Mouse (Mus musculus) ovary, postnatal 14 days (tissue): ENCODE measurements around the gene Hist1h2bg.
"Not testable (repeated sequence)": the region's sequence is repeated elsewhere in the genome, so short reads cannot be mapped to it uniquely, and the experiment has no call there.

Experiments
- DNase-seq: peaks from one replicate; pipeline ENCODE4 v3.0.0; 2022; ENCODE audit warnings: low spot score

The Hist1h2bg gene

DNA sequence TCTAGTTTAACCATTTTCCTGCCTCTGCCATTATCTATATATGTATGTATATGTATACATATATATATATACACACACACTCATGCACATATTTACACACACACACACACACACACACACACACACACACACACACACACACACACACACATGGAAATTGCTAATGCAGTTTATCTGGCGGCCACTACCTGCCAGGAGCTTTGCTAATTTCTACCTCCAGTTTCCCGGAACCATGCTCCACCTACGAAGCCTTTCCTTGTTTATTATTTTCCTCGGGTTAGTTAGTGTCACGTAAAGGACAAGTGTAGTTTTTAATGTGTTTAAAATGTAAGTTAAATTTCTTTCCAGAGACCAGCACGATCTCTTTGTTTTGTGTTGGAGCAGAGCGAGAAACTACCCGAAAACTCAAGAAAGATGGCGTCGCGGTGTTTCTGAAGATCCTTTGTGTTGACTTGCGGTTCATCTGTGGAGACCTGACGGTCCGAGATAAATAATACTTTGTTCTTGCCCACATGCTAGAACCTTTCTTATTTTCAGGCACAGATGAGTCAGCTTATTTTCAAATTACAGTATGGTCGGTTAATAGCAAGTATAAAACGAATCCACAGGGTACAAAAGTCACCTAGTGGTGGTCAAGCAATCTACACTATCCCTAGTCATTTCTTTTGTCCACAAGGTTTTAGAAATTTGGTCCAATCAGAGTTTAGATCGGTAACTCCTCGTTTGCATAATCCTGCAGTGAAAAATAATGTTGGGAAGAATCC is 8.3 kb upstream of the Hist1h2bg start:
- no peak for DNase-seq

GRCm38 (mm10) chr13:23564482-23564881 is 6.7 kb upstream of the Hist1h2bg start:
- no peak for DNase-seq

- not testable (repeated sequence) for DNase-seq
These were observed 755 bp upstream of the Hist1h2bg start for GRCm38 (mm10) chr13:23570261-23571021.

GRCm38 (mm10) chr13:23571504-23572217 is 465 bp downstream of the Hist1h2bg start:
- DNase-seq, result not testable (repeated sequence)

DNA sequence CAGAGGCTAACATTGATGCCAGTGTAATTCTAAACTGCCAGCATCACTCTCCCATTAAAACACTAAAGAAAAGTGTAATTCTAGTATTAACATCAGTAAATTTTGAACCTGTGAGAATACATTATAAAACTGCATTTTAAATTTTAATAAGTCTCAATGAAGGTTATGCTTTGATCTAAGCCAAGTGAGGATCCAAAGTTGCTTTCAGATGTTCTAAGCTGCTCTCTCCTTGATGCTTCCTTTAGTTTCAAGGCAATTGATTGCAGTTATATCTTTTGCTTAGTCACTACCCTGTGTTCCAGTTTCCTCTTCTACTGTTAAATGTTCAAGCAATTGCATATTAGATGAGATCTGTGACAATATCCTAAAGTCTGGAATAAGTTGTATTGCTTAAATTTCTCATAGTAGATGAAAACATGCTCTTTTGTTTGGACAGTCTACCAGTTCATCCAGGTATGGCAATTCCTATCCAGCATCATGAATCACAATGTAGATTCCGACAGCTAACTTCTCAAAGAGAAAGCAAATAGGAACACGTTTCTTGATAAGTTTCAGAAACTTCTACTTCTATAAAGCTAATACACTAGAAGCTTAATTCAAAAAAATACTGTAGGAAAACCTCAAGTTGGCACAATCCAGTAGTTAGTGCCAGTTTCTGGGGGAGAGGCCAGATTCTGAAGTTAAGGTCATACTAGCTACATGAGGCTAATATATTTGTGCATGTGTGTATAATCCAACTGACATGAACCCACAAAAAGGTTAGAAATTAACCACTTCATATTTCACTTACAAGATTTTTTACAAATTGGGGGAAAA is 1.2 kb downstream of the Hist1h2bg start:
- no peak for DNase-seq

DNA sequence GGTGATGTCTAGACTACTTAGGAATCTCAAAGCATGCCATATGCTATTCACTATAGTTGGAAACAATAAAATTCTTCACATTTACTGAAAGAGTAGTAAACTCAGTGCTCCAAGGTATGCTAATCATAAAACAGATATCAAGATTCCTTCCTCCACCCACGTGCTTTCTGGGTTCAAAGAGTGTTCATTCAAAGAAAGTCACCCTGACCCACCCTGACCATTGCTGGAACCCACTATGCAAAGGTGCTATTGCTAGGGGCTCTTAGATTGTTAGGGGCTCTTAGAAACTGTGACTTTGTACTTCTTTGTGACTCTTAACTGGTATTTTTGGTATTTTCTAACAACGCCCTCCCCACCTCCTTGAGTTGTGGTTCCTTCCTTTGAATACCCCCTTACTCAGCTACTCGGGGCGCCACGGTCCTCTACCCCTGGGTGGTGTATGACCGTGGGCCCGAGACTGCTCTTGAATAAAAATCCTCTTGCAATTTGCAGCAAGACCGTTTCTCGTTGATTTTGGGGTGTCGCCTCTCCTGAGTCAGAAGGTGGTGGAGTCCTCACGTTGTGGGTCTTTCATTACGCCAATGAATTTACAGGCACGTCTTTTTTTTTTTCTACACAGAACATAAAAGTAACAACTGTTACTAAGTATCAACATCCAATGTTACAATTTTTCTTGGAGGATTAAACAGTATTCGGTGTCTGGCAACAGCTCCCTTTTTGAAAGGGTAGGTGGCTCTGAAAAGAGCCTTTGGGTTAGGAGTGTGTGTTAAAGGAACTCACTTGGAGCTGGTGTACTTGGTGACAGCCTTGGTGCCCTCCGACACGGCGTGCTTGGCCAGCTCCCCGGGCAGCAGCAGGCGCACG is 2.1 kb downstream of the Hist1h2bg start:
- not testable (repeated sequence) for DNase-seq

DNA sequence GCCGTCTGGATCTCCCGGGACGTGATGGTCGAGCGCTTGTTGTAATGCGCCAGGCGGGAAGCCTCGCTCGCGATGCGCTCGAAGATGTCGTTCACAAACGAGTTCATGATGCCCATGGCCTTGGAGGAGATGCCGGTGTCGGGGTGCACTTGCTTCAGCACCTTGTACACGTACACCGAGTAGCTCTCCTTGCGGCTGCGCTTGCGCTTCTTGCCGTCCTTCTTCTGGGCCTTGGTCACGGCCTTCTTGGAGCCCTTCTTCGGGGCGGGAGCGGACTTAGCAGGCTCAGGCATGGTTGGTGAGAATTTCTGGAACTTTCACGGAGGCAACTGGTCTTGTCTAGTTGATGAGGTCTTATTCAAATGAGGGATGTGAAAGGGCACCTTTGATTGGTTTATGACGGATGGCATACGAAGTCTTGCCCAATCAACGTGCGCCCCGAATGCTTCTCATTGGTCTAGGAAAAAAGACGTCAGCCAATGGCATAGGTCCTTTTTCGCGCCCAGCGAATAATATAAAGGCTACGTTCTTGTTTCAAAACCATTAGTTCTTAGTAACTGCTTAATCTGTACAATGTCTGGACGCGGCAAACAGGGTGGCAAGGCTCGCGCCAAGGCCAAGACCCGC is 2.8 kb downstream of the Hist1h2bg start, which contains the start of the genes Hist1h2bf and Hist1h2ad:
Hist1h2bf (minus strand) TSS at position 299 of the 627 bp plus-strand sequence.
Hist1h2ad (plus strand) TSS at position 484 of the 627 bp plus-strand sequence.
- peak; percentile 72 for DNase-seq

DNA sequence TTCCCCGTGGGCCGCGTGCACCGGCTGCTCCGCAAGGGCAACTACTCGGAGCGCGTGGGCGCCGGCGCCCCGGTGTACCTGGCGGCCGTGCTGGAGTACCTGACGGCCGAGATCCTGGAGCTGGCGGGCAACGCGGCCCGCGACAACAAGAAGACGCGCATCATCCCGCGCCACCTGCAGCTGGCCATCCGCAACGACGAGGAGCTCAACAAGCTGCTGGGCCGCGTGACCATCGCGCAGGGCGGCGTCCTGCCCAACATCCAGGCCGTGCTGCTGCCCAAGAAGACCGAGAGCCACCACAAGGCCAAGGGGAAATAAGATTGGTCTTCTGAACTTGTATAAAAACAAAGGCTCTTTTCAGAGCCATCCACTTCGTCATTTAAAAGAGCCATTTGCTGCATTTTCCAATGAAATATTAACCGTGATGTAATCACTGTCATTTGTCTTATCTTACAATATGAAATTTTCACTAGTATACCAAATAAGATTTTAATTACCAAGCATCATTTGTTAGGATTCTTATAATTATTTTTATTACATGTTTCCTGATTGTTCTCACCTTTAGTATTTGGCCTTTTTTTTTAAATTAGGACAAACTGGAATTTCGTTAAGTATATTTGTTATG is 3.5 kb downstream of the Hist1h2bg start:
- DNase-seq, result not testable (repeated sequence)

DNA sequence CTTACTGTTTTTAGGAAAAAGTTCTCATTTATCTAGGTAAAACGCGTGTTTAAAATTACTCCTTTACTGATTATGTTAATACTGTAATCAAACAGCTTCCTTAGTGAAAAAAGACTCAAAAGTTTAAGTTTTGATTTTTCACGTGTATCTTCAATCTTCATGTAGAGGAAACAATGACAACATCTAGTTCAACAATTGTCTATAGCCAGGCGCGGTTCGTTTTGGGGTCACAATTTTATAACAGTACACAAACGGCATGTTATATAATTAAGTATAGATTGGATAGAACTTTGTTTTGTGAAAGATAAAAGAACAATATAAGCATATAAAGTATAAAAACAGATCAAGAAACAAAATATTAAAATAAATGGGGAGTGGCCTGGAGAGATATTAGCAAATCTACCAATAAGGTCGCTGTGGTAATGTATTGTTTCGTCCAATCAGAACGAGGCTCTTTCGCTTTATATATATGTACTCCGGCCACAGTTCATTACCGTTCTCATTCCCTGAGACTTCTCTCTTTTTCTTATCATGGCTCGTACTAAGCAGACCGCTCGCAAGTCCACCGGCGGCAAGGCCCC is 4.2 kb downstream of the Hist1h2bg start, which contains the start of gene Hist1h3d:
Hist1h3d (plus strand) TSS at position 493 of the 581 bp plus-strand sequence.
- DNase-seq, result no peak

GRCm38 (mm10) chr13:23575864-23576313 is 4.7 kb downstream of the Hist1h2bg start:
- DNase-seq, result not testable (repeated sequence)

- DNase-seq, result no peak
These were observed 5.2 kb downstream of the Hist1h2bg start for GRCm38 (mm10) chr13:23576351-23576881.

DNA sequence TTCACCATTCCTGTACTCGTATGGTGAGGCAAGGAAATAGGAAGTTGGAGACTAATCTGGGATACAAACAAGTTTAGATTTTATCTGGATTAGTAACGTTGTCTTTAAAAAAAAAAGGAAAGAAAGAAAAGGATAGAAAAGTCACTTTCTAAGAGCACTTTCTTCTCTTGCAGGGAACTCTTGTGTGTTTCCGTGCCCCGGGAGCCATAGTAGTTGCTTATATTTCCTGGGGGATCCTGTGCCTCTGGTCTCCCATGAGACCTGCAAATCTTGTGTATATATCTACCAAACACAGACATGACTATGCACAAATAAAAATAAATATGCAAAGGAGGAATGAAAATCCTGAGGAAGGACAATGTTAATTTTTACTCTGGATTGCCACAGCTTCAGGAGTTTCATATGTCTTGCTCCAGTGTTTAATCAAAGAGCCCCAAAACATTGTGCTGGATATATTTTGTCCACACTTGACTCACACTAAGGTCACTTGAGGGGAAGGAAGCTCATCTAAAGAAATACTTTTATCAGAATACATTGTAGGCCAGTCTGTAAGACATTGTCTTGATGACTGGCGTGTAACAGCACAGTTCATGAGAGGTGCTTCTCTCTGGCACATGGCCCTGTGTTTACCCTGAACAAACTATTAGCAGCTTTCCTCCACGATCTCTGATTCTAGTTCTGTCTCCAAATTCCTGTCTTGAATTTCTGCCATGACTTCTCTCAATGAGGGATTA is 5.9 kb downstream of the Hist1h2bg start:
- no peak for DNase-seq

DNA sequence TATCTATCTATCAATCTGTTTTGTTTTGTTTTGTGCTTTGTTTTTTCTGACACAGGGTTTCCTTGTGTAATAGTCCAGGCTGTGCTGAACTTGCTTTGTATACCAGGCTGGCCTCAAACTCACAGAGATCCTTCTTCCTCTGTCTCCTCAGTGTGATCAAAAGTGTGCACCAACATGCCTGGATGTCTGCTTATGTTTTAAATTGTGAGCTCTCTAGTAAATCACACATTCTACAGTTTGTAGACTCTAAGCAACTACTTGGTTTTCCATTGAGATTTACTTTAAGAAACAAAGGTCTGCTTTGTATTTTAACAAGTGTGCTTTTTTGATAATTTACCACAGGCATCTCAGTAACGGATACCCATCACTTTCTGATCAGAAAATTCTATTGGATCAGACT is 6.6 kb downstream of the Hist1h2bg start:
- no peak for DNase-seq

GRCm38 (mm10) chr13:23581408-23582218 is 10.4 kb downstream of the Hist1h2bg start, which contains the start of gene Hist1h4d:
TSS of gene Hist1h4d (plus strand) at chr13:23581598.
- peak; percentile 99 for DNase-seq

DNA sequence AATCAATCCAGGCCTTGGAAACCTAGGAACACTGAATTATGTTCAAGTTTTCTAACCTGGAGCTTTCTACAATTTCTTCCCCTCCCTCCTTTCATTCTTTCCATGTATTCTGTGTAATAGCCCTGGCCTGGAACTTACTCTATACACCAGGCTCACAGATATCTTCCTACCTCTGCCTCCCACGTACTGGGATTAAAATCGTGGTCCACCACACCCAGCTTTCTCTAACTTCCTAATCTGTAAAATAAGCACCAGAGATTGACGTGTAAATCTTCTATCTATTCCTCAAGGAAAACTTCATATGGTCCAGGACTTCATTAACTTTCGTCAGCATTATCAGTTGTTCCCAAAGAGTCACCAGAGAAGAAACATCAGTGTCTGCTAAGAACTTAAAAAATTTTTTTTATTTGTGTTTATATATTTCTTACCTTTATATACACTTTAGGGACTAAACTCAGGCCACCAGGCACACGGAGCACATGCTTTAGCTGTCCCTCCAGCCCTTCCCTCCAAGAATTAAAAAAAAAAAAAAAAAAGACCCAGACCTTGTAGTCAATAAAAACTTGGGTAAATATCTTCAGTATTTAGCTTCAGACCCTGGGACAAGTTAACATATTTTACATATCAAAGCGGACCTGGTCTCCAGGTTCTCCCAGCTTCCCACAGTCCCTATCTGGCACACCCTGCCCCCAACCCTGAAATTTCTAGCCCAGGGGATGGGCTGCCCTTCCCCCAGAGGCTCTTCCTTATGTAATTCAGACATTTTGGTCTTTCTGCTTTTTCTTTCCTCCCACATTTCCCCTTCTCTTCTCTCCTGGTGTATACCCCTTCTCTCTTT is 11.2 kb downstream of the Hist1h2bg start:
- DNase-seq, result no peak
